Mouse (Mus musculus) ES-E14 (cell line): Measurements from ENCODE around the gene Apln.

Experiments
- HCFC1 ChIP-seq: IDR thresholded peaks from 2 replicates; pipeline ENCODE4 v1.6.1; 2012; ENCODE audit warnings: low read length, inconsistent platforms, borderline replicate concordance; ENCODE audit not compliant: insufficient read depth
- MAFK ChIP-seq: IDR thresholded peaks from 2 replicates; pipeline ENCODE4 v1.6.1; 2014; ENCODE audit warnings: mild to moderate bottlenecking, low read depth, low read length, inconsistent platforms; ENCODE audit not compliant: insufficient read depth
- ZC3H11A ChIP-seq: IDR thresholded peaks from 2 replicates; pipeline ENCODE4 v1.6.1; 2012; ENCODE audit warnings: low read depth, mild to moderate bottlenecking, inconsistent platforms, low read length, borderline replicate concordance

- no peak for TF ChIP-seq HCFC1
- TF ChIP-seq MAFK, result no peak
- TF ChIP-seq ZC3H11A, result no peak
Observed at GRCm38 (mm10) chrX:47998412-47998811, 36.2 kb downstream of the Apln start.
